Mouse (Mus musculus): ENCODE data around the gene Mdm4.

DNA sequence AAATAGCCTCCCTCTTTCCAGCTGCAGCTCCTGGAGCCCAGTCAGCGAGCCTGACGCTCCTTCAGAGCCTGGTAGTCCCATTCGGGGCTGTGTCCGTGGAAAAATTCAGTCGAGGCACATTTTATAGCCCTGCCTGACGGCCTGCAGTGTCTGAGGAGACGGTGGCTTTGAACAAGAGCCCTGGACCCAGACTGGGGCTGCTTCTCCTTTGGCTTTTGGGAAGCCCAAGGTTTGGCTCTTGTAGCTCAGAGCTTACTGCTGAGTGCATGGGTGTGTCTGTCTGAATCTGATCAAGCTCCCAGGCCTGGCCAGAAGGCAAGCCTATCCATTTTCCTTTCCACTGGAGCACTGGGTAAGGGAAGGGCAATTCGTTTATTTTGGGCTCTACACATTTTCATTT is 17.2 kb upstream of the Mdm4 start:
- TF ChIP-seq CTCF (IDR thresholded peaks at IDR 0.05; ENCODE audit: insufficient read depth, low read length) (no peak), POLR2A (IDR thresholded peaks at IDR 0.05; ENCODE audit: borderline replicate concordance, extremely low read depth, low read depth, low read length) (no peak)

Measured in lung, adult 2 months (tissue).